Mouse (Mus musculus) macrophage (primary cell): ENCODE measurements around the gene Fancl. TPM values are rescaled to one million over a fixed set of nuclear protein-coding genes. Genes with fewer than 3 reads are reported as not detected.

Source experiments
- H3K27ac ChIP-seq: fragments of 350-480 bp; formaldehyde crosslinking; 2 replicates; pipeline ENCODE4 v1.9.0; 2021
- H3K36me3 ChIP-seq: fragments of 350-480 bp; formaldehyde crosslinking; 2 replicates; pipeline ENCODE4 v1.9.0; 2021; ENCODE audit errors: inconsistent target
- H3K4me3 ChIP-seq: fragments of 350-480 bp; formaldehyde crosslinking; 2 replicates; pipeline ENCODE4 v1.9.0; 2021; ENCODE audit errors: inconsistent target
- H3K79me2 ChIP-seq: fragments of 350-480 bp; formaldehyde crosslinking; 2 replicates; pipeline ENCODE4 v1.9.0; 2021; ENCODE audit errors: inconsistent target
- WGBS: methylation state at CpG from one replicate; pipeline ENCODE4 v1.1.7; 2026; ENCODE audit warnings: inconsistent platforms; ENCODE audit not compliant: missing documents; 5-methylcytosine and 5-hydroxymethylcytosine counted together
- polyA plus RNA-seq: library from polyadenylated mRNA; stranded (reverse); fragments of 250-400 nt; gene quantifications from 3 replicates; pipeline ENCODE4 v1.2.4, GENCODE M21; 2018; ENCODE audit warnings: inconsistent platforms

The Fancl gene
- polyA plus RNA-seq, 1 experiment from 2014 or later, result 3.9 TPM

- H3K36me3 ChIP-seq, result no peaks in the 10 kb centered on the region
- no peak overlapping the region for H3K4me3 ChIP-seq
- H3K27ac ChIP-seq, result no peak overlapping the region
- H3K79me2 ChIP-seq, result no peaks in the 10 kb centered on the region
- WGBS, result 90% methylated on average over 3 of the region's 3 CpGs
Measured at GRCm38 (mm10) chr11:26449789-26450188, 63.9 kb downstream of the Fancl start.

DNA sequence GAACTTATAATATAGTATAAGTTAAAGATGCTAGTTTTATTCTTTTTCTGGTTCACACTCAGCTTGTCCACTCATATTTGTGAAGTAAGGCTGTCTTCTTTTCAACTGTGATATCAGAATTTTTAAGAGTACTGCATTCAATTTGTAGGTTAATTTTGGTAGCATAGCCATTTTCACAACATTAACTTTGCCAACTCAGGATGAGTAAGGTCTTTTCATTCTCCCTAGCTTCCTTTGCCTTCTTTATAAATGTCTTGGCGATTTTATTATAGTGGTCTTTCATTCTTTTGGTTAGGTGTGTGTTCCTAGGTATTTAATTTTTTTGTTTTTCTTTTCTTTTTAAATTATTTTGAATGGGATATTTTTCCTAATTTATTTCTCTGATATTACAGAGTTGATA is 64.7 kb downstream of the Fancl start:
- 75% methylated on average over 1 of the region's 1 CpGs for WGBS
- H3K36me3 ChIP-seq, result no peaks in the 10 kb centered on the region
- H3K27ac ChIP-seq, result no peak overlapping the region
- no peaks in the 10 kb centered on the region for H3K79me2 ChIP-seq
- no peak overlapping the region for H3K4me3 ChIP-seq

GRCm38 (mm10) chr11:26451228-26451627 is 65.3 kb downstream of the Fancl start:
- Histone ChIP-seq H3K36me3 (no peaks in the 10 kb centered on the region), H3K79me2 (no peaks in the 10 kb centered on the region), H3K4me3 (no peak overlapping the region), H3K27ac (no peak overlapping the region)
- WGBS, result 88% methylated on average over 2 of the region's 2 CpGs

DNA sequence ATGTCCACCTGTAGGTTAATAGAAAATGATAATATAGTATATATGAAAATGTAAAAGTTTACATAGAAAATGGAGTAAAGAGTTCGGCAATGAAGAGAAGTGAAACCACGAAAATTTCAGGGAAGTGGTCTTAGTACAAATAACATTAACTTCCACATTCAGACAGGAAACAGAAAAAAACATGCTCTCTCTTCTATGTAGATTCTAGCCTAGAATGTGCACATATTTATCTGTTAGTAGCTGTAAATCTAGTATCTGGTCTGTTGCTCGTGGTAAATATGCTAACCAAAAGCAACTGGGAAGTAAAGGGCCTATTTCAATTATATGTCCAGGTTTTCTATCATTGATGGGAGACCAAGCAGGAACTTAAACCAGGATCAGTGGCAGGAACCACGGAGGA is 66.8 kb downstream of the Fancl start:
- no peaks in the 10 kb centered on the region for H3K79me2 ChIP-seq
- H3K36me3 ChIP-seq, result no peaks in the 10 kb centered on the region
- peak overlapping the region; percentile 71 for H3K27ac ChIP-seq
- H3K4me3 ChIP-seq, result no peak overlapping the region
- whole genome bisulfite sequencing, result 8% methylated on average over 4 of the region's 4 CpGs

DNA sequence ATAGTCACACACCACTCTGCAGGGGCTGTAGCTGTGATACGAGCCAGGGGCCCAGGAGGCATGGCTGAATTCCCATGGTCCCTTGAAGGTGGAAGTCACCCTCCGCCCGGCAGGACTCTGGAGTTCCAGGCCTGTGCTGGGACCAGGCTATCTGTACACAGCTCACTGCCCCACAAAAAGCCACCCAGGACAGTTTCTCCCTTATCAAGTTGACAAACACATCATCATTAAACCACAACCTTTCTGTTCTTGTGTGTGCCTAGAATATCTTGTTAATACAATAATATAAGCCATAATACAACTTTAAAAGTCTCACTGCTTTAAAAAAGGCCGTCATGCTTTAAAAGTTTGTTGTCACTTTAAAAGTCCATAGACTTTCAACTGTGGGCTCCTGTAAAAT is 68.1 kb downstream of the Fancl start:
- Histone ChIP-seq H3K79me2 (no peaks in the 10 kb centered on the region), H3K36me3 (no peaks in the 10 kb centered on the region), H3K4me3 (no peak overlapping the region), H3K27ac (no peak overlapping the region)
- WGBS, result 96% methylated on average over 3 of the region's 4 CpGs

- no peak overlapping the region for H3K27ac ChIP-seq
- H3K36me3 ChIP-seq, result peaks cover 57% of the 10 kb centered on the region
- no peaks in the 10 kb centered on the region for H3K79me2 ChIP-seq
- H3K4me3 ChIP-seq, result no peak overlapping the region
- WGBS, result 100% methylated on average over 6 of the region's 6 CpGs
Measured at GRCm38 (mm10) chr11:26477037-26477739, 91.3 kb downstream of the Fancl start.

DNA sequence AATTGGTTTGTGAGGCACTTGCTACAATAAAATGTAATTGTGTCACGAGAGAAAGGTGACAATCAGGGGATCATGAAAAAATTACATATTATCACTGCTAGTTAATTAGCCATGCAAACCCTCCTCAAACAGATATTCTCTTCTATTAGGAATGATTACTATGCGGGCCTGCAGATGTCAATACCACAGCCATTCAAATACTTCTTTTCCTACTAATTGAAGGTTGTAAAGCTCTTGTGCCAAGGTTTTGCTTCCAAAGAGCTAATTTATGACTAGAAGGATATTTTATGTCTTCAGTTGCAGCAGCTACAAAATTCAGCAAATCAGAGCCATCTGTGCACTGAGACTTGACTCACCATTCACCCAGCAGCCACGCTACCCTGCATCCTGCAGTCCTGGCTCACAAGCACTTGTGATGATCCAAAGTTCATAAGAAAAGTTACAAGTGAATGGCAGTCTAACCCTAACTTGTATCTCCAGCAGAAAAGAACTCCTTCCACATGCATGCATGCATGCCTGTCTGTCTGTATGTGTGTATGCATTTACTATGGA is 95.8 kb downstream of the Fancl start:
- 93% methylated on average over 3 of the region's 3 CpGs for WGBS
- peaks cover 48% of the 10 kb centered on the region for H3K36me3 ChIP-seq

GRCm38 (mm10) chr11:26489761-26490466 is 104.0 kb downstream of the Fancl start:
- Histone ChIP-seq H3K79me2 (no peaks in the 10 kb centered on the region), H3K36me3 (peaks cover 49% of the 10 kb centered on the region), H3K27ac (no peak overlapping the region), H3K4me3 (no peak overlapping the region)
- WGBS, result 91% methylated on average over 12 of the region's 12 CpGs

More for the DNA sequence above, 95.8 kb downstream of the Fancl start:
- no peak overlapping the region for H3K4me3 ChIP-seq
- H3K27ac ChIP-seq, result no peak overlapping the region
- no peaks in the 10 kb centered on the region for H3K79me2 ChIP-seq

DNA sequence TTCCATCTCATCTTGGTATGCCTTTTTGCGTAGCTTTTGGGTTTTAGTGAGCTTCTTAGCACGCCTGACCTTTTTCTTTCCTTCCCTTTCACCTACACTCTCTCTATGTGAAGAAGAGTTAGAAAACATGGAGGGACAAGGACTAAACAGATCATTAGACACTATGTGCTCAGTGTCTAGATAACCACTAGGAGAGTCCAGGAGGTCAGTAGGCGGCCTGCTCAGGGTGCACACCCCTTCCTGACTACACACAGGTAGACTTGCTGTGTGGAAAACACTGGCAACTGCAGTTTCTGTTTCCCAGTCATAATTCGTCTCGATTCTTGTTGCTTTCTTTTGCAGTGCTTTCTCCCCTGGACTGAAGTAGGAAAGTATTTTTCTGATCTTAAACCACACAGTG is 110.0 kb downstream of the Fancl start:
- peaks cover 22% of the 10 kb centered on the region; the same call in 1 of the 2 replicates for H3K36me3 ChIP-seq
- no peak overlapping the region for H3K4me3 ChIP-seq
- WGBS, result 100% methylated on average over 5 of the region's 5 CpGs
- no peak overlapping the region for H3K27ac ChIP-seq
- no peaks in the 10 kb centered on the region for H3K79me2 ChIP-seq

GRCm38 (mm10) chr11:26513683-26514082 is 127.7 kb downstream of the Fancl start:
- H3K79me2 ChIP-seq, result no peaks in the 10 kb centered on the region
- no peak overlapping the region for H3K27ac ChIP-seq
- peaks cover 8% of the 10 kb centered on the region; the same call in 1 of the 2 replicates for H3K36me3 ChIP-seq
- H3K4me3 ChIP-seq, result no peak overlapping the region

DNA sequence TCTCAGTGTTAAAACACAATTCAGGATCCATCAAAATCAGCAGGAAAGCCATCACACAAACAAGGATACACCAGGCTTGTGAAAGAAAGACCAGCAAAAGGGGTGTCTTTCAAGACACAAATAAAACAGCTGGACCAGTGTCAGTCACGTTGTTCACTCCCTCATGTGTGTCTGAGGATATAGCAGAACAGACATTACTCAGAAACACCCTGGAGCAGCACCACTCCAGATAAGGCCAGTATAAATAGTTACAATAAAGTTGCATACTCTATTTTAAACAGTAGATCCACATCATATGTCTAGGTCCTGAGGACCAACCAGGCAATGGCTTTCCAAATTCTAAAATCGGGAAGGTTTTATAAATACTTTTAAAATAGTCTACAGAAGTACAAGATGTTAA is 130.2 kb downstream of the Fancl start:
- Histone ChIP-seq H3K27ac (no peak overlapping the region), H3K36me3 (no peaks in the 10 kb centered on the region), H3K79me2 (no peaks in the 10 kb centered on the region; the same call in 1 of the 2 replicates), H3K4me3 (no peak overlapping the region)
- WGBS, result 100% methylated on average over 2 of the region's 2 CpGs

DNA sequence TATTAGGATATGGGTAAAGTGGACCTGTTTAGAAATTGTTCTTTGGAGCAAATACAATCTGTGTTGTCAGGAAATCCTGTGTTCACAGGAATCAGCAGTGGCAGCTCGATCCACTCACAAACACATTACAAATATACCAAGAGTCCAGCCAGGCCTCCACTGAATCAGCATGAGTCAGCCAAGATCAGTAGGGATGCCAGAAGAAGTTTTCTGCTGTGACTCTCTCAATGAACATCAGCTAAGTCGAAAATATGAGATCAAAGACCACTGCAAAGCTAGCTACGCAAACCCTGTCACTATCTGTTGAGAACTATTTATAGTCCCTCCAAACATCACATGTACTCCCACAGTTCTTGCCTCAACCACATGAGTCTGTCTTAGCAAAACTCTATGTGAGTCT is 133.1 kb downstream of the Fancl start:
- no peak overlapping the region for H3K27ac ChIP-seq

More for the DNA sequence above, 133.1 kb downstream of the Fancl start:
- 0 out of 2 replicates have a peak, but pooled peaks cover 3% of the 10 kb centered on the region for H3K36me3 ChIP-seq
- H3K79me2 ChIP-seq, result no peaks in the 10 kb centered on the region; the same call in 1 of the 2 replicates
- 92% methylated on average over 3 of the region's 3 CpGs for WGBS
- H3K4me3 ChIP-seq, result no peak overlapping the region
